Mouse (Mus musculus): ENCODE results near the gene Acsl3.

The Acsl3 gene

DNA sequence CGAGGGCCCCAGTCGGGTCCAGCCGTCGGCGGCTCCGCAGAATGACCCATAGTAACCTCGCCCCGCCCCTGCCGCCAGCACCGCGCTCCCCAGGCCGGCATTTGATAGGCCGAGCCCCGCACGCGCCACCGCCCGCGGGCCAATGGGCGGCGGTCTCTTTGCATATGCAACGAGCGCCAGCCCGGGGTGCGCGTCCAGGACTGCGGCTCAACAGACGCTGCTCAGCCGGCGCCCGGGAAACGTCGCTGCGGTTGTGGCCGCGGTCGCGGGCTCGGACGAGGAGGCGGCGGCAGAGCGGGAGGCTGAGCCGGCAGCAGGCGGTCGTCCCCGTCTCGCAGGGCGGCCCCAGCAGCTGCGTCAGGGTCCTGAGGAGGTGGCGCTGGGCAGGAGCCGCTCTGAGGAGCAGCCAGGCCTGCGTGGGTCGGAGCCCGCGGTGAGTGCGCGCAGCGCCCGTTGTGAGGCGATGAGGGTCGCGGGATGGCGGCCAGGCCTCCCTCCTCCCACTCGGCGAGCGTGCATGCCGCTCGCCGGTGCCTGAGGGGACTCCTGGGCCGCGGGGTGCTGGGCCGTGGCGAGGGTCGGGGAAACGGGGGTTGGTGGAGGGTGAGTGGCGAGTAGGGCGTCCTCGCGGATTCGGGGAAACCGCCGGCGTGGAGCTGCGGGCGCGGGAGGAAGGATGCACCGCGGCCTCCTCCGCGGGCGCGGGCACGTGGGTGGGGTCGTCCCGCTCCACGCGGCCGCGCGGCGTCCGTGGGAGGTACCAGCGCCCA is at the start of gene Acsl3, which contains the start of gene Utp14b:
Gene Acsl3 (plus strand): TSS at position 155 of the 770 bp plus-strand sequence.
Gene Utp14b (plus strand): TSS at position 368 of the 770 bp plus-strand sequence.
- ATAC-seq (ENCODE audit: low TSS enrichment), result peak; percentile 92

DNA sequence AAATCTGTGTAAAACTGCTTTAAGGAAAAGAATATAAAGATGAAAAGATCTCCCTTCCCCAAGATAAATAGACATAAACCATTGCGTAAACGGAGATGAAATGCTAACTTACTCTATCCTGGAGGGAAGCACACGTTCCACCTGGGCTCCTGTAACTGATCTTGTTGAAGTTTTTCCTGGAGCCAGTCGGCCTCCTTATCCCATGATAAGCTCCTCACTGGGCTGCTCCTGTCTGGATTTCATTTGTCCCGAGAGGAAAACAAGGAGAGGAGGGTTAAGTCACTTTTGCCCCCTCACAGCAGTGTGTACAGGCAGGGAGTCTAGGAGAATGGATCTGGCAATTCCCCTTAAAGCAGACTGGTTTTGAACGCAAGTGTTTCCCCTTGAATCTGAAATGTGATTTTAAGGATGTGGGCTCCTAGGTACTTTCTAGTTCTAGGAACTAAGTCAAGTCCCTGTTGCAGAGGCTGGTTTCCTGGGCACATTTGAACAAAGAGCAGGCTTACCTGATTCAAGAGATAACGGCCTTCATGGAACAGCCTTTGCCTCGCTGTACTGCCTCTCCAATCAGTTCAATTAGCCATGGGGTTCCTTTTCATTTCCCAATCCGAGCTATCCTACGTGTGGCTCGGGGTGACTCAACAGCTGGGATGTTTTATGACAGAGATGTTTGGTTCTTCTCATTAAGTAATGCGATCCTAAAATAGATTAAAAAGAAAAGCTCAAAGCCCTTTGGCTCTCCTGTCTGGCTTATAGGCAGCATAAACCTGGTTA is 48.3 kb upstream of the Acsl3 start:
- no peak for ATAC-seq (ENCODE audit: low TSS enrichment)

DNA sequence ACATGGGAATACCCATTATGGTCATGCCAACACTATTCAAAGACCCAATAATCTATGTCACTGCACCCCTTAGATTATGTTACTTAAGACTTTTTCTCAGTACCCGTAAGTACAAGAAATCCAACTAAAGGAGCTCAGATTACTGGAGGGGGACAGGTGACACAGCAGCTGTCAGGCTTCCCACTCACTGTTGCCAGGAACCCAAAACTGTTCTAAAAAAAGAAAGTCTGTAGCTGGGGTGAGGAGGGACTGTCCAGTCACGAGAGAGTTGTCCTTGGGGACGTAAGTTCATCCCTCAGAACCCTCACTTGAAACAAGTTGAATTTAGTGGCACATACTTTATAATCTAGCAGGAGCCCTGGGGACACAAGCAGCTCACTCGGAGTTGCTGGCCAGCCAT is 46.6 kb upstream of the Acsl3 start:
- no peak for ATAC-seq (ENCODE audit: low TSS enrichment)

DNA sequence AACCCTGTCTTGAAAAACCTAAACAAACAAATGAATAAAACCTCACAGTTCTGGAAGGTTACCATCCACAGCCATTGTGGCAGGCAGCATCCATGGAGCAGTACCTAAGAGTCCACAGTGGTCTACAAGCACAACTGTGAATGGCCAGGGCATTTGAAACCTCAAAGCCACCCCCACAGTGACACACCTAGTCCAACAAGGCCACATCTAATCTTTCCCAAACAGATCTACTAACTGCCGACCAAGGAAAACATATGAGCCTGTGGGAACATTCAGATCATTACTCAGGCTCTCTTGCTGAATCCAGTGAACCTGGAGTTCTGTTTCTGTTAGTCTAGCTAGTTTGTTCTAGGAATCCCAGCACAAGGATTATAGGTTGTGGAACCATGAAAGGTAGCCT is 44.7 kb upstream of the Acsl3 start:
- ATAC-seq (ENCODE audit: low TSS enrichment), result no peak

DNA sequence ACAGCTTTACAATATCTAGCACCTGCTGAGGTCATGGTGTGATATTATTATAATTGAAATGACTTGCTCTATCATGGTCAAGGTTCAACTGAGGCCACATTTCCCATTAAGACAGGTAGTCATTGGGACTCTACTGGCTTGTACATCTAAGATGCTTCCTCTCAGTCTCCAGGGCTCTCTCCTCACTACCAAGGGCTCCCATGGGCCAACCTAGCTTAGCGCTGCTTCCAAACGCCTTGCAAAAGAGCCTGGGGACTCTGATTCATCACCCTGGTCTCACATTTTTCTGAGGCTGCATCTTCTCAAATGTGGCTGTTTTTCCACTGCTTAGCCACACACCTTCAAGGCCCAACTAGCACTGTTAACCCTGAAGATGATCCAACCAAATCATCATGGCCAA is 33.3 kb upstream of the Acsl3 start:
- no peak for ATAC-seq (ENCODE audit: low TSS enrichment)

DNA sequence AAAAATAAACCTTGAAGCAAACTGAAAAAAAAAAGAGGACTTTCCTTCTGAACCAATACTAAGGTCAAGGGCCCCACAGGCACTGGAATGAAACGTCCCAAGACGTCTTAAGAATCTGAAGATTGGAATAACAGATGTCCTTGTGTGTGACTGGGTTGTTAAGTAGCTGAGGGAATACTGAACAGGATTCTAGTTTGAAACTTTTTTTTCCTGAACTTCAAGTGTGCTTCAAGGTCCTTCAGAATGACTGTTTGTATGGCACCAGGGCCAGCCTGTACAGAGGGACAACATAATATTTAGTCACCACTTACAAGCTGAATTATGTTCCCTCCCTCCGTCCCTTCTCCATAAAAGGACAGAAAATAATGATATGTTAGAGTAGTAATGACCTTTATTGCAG is 23.1 kb upstream of the Acsl3 start:
- no peak for ATAC-seq (ENCODE audit: low TSS enrichment)

DNA sequence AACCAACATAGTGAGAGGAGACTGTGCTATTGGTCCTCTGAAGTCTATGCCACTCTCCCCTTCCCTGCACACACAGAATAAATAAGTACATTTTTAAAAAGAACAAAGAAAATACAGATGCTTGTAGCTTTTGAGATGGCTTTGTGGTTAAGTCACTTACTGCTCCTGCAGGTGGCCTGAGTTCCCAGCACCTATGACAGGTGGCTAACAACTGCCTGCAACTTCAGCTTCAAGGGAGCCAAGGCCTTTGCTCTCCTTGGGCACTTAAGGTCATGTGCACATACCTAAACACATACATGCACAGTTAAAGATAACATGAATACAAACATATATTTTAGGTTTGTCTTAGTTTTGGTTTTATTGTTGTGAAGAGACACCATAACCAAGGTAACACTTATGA is 16.8 kb upstream of the Acsl3 start:
- no peak for ATAC-seq (ENCODE audit: low TSS enrichment)

DNA sequence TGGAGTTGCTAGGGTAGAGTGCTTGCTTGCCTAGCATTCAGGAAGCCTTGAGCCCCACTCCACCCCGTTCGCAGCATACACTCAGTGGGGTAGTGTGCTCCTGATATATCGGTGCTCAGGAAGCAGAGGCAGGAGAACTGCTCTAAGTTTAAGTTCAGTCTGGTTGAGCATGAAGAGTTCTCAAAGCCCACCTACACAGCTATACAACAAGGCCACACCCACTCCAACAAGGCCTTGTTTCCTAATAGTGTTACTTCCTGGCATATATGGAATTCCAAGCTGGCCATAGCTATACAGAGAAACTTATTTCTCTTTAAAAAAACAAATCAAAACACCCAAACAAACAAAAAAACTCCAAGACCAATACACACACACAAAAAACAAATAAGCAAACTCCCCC is 15.8 kb upstream of the Acsl3 start:
- no peak for ATAC-seq (ENCODE audit: low TSS enrichment)

DNA sequence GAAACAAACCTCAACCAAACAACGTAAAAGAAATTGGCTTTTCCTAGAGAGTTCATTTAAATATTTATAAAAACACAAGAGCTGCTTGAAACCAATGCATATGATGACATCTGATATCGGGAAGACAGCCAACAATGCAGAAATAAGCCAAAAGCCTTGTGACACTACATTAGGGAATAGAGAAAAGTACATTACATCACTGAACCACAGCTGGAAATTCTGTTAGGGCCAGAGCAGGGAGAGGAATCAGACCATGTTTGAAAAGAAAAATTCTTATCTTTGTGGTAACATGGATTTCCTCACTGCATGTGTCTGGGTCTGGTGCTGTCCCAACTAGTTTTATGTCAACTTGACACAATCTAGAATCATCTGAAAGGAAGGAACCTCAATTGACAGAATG is 15.4 kb upstream of the Acsl3 start:
- no peak for ATAC-seq (ENCODE audit: low TSS enrichment)

DNA sequence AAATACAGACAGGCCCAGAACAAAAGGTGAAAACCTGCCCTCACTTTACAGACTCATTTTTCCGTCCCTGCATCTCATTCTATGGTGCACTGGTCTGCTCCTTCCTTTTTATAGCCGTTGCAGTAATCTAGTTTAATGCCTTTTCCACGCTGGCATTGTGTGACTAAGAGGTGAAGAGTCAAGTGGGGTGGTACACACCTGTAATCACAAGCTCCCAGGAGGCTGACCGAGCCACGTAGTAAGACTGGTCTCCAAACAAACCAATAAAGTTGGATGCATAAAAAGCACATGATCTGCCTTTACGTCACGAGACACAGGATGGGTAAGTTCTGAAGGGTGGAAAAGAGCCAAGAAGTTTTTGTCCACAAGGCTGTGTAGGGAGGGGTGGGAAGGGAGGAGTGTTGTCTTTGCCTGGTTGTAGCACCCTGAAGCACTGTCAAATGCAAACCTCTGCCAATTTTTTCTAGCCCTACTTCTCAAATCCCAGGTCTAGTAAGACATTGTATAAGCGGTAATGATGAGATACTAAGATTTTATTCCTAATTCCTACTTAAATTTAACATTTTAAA is 10.2 kb upstream of the Acsl3 start:
- ATAC-seq (ENCODE audit: low TSS enrichment), result no peak

DNA sequence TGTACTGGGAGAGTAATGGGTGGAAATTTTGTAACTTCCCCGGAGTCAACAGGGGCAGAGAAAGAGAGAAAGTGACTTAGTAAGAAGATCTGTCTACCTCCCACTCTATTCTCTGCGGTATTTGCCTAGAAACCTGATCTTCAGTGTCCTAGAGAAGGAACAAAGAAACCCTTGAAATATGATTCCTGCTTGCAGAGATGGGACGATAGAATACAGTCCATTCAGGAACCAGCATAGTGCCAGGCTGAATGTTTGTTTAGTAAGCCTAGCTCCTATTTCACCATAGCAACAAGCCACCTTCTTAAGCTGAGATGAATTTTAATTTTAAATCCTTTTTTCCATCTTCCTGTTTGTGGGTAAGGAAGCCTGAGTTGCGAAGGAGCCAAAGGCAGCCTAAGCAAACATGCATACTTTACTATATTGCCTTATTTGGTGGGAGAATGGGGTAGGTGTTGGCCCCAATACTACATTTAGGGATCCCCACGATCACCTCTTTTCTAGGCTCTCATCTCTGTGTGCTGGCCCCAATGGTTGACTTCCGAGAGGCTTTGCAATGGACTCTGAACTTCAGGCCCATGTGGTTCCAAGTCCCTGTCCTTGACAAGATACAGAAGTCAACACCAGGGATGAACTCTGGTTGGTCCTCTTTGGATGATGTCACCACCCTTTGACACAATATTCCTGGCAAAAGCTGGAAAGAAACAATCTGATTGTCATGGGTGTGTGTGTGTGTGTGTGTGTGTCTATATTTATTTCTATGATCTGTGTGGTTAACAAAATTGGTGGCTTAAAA is 8.2 kb upstream of the Acsl3 start:
- peak; percentile 52 for ATAC-seq (ENCODE audit: low TSS enrichment)

DNA sequence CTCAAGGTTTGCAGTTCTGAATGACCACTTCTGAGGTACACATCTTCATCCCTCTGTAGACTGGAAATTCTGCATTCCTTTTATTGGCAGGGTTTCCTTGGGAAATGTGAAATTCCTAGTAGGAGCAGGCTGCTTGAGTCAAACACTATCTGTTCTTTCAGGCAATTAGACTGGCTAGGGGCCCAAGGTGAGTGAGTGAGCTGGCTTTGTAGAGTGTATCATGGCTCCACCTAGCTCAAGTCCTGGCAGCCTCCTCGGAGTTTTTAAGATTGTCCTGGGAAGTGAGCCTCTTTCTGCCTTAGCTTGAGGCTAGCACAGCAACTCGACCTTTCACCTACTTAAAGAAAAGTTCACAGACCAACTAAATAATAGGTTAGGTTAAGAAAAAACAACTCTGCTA is 1.2 kb upstream of the Acsl3 start:
- ATAC-seq (ENCODE audit: low TSS enrichment), result no peak

DNA sequence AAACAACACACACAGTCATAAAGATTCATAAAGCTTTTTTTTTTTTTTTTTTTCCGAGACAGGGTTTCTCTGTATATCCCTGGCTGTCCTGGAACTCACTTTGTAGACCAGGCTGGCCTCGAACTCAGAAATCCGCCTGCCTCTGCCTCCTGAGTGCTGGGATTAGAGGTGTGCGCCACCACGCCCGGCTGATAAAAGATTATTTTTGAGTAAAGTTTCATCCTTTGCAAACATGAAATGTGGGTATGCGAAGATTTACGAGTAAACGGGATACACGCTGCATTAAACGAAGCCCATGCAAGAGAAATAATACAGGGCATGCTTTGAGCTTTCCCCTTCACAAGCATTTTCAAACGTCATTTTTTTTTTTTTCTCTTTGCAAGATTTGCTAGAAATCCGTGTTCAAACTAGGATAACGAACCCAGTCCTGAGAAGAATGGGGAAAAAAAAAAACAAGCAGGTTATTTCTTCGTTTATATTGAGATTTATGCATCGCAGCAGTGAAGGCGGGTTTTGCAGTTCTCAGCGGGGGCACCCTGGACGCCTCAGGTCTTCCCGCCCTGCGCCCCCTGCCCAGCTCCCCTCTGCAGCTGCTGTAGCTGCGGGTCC is 500 bp upstream of the Acsl3 start:
- no peak for ATAC-seq (ENCODE audit: low TSS enrichment)

DNA sequence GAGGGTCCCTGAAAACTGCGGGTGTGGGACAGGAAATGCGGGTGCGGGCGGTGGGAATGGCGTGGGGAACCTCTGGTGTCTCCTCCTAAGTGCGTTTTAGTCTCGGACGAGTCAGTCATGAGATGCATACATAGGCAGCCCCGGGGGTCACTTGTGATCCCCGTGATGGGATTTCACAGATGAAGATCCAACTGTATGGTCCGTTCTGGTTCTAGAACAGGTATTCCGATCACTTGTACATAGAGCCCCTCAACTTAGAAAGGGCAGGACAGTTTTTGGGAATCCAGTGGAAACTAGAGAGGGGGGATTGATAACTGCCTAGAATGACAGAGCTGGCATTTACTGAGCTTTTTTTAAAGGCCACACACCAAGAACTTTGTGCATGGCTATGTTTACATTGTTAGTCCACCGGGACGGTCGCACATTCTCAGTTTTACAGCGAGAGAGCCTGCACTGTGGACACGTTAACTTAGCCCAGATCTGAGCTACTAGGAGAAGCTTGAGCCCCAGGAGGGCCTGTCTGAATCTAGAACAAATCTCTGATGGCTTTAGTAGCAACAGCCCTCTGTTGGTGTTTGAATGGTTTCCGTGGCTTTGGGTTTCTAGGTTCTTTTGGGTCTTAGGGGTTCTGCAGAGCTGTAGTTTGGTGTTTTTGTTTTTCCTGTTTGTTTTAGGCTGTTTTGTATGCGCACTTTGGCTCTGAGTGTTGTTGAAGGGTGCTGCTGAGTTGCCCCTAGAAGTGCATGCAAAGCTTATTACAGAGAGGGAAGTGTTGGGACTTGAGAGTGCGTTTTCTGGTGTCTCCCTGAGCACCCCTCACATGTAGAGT is 1.0 kb downstream of the Acsl3 start:
- ATAC-seq (ENCODE audit: low TSS enrichment), result peak; percentile 38; the same call in 1 of the 2 replicates

DNA sequence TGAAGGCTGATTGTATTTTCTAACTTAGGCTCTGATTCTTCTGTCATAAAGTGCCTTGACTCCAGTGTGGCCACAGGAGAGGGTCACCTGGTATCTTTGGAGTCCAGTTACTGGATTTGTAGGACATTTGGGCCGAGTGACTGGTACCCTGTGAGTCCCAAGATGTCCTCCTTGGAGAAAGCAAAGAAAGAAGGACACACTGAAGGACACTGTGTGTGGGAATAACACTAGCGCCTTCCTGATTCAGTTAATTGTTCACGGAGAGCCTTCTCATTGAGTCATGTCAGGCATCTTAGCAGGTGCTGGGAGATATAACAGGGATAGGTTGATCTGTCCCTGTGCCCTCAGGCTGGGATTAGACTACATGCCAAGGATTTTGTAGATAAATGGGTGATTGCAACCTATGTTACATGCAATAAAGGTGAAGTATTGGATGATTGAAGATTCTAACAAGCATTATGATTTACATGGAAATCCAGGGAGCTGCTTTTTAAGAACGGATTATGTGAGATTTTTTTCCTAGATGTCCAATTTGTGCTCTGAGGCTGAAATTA is 1.7 kb downstream of the Acsl3 start:
- ATAC-seq (ENCODE audit: low TSS enrichment), result no peak

DNA sequence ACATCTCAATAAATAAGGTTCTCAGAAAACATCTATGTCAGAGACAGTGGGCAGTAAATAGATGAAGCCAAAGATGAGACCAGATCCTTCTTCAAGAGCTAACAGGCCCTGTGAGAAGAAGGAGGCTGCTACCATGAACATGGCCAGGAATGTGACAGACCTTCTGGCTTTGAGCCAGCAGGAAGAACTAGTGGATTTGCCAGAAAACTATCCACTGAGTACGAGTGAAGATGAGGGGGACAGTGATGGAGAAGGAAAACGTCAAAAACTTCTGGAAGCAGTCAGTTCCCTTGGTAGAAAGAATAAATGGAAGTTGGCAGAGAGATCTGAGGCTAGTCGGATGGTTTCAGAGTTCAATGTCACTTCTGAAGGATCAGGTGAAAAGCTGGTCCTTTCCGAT is 6.7 kb downstream of the Acsl3 start:
- ATAC-seq (ENCODE audit: low TSS enrichment), result no peak

DNA sequence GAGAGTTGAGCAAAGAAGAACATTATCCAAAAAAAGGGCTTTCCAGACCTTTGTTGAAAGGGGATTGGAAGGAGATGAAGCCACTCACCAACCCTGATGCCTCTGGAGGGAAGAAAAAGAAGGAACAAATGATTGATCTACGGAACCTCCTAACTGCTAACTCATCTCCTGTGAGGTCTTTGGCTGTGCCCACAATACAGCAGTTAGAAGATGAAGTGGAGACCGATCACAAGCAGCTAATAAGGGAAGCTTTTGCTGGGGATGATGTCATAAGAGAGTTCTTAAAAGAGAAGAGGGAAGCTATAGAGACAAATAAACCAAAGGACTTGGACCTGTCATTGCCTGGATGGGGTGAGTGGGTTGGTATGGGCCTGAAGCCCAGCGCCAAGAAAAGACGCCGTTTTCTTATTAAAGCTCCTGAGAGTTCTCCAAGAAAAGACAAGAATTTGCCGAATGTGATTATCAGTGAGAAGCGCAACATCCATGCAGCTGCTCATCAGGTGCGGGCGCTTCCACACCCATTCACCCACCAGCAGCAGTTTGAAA is 8.4 kb downstream of the Acsl3 start:
- ATAC-seq (ENCODE audit: low TSS enrichment), result peak; percentile 77

DNA sequence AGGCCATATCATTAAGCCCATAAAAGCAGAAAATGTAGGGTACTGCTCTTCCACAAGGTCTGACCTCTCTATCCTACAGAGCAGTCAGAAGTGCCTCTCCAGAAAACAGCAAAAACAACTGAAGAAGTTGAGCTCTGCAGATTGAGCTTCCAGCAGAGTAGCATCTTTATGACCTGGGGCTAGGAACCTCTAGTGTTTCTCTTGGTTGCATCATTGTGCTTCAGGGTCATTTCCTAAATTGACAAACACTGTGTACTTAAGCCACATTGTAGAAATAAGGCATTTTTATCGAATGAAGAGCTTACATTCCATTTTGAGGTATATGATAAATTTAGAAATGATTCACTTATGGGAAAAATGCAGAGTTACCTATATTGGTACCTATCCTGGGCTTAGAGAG is 9.0 kb downstream of the Acsl3 start:
- ATAC-seq (ENCODE audit: low TSS enrichment), result no peak

DNA sequence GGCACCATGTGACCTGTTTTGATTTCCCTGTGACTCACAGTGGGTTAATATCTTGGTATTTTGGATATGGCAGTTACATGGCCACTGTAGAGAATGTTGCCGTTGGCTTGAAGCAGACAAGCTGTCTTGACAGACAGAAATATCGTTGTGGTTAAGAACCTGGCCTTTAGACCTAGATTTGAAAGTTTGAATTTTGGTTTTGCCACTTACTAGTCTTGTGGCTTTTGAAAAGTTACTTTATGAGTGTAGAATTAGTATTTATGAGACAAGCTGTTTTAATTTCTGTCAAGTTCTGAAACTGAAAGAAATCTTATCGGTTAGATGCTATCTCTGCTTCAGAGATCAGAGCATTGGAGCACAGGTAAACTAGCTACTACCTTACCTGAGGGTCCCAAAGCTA is 24.7 kb downstream of the Acsl3 start:
- no peak for ATAC-seq (ENCODE audit: low TSS enrichment)

DNA sequence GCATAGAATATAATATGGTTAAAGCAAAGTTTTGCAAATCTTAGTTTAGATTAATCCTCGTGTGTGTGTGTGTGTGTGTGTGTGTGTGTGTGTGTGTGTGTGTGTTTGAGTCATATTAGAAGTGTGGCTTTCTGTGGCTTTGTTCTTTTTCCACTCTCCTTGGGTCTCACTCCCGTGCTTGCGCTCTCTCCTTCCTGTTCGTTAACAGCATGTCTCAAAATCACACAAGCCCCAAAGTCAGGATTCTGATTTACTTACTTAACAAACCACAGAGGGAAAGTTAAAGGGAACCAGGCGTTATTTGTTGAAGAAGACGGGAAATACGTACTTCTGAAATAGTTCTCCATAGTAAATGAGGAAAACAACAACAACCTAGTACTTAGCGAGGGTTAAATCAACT is 26.5 kb downstream of the Acsl3 start:
- no peak for ATAC-seq (ENCODE audit: low TSS enrichment)
